Mouse (Mus musculus) urinary bladder, postnatal 36 days (tissue): ENCODE measurements around the gene Kif11.

Source experiments
- DNase-seq, 2 experiments: peaks; one replicate each; pipeline ENCODE4 v3.0.0; 2022; ENCODE audit warnings: low spot score in 2 of 2, mixed read lengths in 1 of 2

Kif11 gene

DNA sequence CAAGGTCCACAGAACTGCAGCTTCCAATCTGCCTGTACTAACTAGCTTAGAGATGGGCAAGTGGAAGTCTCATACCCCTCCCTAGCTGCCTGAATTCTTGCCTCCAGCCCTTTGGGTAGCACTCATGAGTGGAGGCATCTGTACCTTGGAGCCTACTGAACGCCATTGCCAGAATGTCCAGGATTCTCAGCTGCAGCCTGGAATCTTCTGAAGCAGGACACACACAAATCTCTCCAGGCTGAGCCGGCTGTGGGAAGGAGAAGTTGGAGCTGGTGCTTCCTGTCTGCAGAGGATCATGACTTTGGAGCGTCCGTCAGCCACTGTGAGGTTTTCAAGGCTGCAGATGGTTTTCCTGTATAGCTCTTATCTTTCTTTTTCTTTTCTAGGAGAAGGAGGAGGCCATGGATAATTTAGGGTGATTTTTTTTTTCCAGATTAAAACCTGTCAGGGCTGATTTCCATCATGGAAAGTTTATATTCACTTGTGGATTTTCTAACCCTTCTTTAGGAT, 67.5 kb downstream of the Kif11 start:
- DNase-seq: no peak

DNA sequence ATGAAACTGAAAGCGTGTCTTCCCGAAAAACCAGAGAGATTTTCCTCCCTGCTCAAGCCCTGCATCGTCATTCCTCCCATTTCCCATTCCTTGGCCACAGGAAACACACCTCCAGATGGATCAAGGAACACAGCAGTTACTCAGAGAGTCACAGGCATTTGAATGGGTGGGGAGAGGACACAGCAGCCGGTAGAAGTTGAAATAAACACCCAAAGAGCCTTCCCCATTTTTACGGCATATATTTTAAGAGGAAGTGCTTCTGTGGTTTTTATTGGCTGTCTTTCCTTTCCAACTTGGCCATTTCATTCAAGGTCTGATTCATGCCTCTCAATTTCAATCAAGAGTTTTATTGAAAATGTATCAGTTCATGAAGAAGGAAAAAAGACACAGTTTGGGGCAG, 72.0 kb downstream of the Kif11 start:
- DNase-seq: no peak

DNA sequence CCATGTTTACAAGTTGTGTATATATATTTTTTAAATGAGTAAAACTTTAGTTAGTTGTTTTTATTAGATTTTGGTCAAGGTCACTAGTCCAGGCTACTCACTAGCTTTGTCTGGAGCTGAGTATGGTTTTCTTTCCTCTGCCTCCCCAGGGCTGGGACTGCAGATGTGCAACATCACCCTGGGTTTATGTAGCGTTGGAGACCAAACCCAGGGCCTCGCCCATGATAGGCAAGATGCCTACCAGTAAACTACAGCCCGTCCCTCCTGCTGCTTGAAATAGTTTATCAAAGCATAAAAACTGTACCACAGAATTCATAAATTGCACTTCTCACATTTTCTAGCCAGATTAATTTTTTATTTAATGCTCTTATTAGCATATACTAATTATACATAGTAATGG, 73.0 kb downstream of the Kif11 start:
- DNase-seq: no peak

DNA sequence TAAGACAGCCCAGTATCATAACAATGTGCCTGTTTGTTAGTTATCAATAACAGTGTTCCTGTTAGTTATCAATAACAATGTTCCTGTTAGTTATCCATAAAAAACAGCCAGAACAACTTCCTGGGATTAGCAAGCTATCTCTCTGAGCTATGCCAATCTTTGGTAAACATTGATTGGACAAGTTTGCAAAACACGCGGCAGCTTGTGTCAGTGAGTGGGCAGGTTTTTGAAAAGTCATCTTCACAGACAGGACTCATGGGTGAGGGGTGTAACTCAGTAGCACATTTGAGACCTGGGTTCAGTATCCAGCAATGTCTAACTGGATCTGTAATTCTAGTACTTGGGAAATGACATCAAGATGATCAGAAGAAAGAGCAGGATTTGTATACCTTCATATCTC, 79.3 kb downstream of the Kif11 start:
- DNase-seq: no peak

DNA sequence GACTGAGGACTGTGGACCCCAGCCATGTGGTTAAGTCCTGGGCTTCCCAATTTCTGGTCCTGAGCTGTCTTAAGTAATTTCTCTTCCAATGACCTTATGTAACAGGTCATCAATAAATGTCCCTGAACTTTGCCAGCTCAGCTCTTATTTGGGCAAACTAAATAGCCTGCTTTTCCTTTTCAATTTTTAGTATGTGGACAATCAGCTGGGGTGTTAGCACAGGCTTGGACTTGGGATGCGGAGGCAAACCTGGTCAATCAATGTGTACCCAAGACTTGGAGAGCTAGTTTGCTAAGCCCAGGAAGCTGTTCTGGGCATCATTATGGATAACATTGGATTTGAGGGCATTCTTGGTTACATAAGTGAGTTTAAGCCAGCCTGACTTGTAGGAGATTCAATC, 79.8 kb downstream of the Kif11 start:
- DNase-seq: no peak

DNA sequence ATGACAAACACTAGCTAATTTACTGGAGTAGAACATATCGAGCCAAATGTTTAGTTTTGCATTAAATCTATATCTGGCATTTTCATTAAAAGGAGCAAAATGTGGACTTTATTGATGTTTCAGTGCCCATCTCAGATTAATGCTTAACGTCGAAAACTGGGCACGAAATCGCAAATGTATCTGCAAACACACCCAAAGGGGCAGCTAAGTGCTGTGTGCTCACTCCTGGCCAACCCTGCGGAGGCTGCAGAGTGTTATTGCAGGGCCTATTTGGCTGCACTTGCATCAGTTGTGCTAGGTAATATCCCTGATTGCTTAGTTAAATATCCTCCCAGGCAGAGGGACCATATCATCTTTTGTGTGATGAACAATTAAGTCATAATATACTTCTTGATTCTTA, 81.8 kb downstream of the Kif11 start:
- DNase-seq: no peak

DNA sequence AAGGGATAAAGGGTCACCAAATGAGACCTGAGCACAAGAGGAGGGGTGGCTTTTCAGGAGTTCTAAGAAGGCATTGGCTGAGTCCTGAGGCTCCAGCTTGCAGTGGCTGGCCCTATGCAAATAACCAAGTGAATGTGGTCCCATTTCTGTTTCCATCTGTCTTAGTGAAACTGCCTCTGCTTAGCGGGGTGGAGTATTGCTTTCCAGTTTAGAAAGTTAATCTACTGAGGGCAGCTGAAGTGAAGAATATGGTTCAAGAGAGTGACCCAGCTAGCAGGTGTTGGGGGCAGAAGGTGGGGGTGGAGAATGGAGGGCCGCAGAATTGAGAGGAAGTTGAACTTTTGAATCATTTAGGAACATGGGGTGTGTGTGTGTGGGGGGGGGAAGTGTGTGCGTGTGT, 90.2 kb downstream of the Kif11 start:
- DNase-seq: no peak

DNA sequence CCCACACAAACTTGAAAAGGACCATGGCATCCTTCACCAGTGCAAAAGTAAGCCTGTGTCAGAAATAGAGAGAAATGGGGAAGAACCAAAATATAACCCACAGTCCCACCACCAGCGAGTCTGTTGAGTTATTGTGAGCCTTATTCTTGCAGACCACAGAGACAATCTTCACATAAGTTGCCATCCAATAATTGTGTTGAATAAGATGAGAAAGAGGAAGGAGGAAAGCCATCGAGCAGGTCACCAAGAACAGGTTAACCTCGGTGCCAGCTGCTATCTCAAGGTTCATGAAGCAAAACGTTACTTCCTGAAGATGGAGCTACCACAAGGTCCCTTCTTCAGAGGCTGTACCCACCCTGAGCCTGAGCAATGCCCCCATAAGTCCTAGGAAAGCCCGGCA, 90.8 kb downstream of the Kif11 start:
- DNase-seq: no peak

DNA sequence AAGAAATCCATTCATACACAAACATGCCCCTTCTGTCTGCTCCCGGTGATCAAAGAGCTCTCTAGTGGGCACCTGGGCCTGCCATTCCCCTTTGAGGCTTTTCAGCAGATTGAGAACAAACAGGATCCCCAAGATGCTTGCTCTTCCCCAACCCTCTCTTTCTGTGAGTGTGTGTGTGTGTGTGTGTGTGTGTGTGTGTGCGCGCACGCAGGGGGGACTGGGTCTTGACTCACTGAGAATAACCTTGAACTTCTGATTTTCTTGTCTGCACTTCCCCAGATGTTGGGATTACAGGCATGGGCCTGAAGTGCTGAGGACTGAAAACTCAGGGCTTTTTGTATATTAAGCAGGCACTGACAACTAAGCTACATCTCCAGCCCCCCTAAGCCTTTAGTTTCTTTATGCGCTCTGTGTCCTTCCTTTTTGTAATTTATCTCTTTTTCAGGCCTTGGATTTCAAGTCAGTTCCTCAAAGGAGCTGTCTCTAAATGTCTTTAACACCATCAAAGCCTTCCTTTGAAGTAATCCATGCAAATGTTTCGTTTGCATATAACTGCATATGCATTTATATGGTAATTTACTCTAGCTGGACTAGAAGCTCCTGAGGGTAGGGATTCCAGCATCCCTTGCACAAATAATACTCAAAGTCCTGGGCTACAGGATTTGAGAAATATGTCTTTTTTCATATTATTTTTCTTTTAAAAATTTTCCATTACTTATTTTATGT, 92.8 kb downstream of the Kif11 start:
- DNase-seq: no peak
